Mouse (Mus musculus) cerebellum, adult 8-10 months (tissue): ENCODE results near the gene Psma6.
"Not testable (repeated sequence)": the region's sequence is repeated elsewhere in the genome, so short reads cannot be mapped to it uniquely, and the experiment has no call there.

Source experiments
- DNase-seq: peaks from one replicate; pipeline ENCODE4 v3.0.0; 2022

The Psma6 gene

GRCm38 (mm10) chr12:55384023-55384749 lies at the start of gene Psma6:
Gene Psma6, plus strand, starts transcription at chr12:55384222.
- DNase-seq: no peak

- DNase-seq: not testable (repeated sequence)
These were observed 45.5 kb upstream of the Psma6 start for GRCm38 (mm10) chr12:55338490-55338889.

GRCm38 (mm10) chr12:55343045-55343444 lies 41.0 kb upstream of the Psma6 start:
- DNase-seq: not testable (repeated sequence)

- no peak for DNase-seq
These were observed 40.0 kb upstream of the Psma6 start for GRCm38 (mm10) chr12:55343998-55344397.

- no peak for DNase-seq
These were observed 39.4 kb upstream of the Psma6 start for GRCm38 (mm10) chr12:55344583-55344982.

- no peak for DNase-seq
These were observed 30.6 kb upstream of the Psma6 start for GRCm38 (mm10) chr12:55353423-55353822.

- peak; percentile 39 for DNase-seq
These were observed 29.1 kb upstream of the Psma6 start for GRCm38 (mm10) chr12:55354904-55355303.

- DNase-seq: no peak
These were observed 26.7 kb upstream of the Psma6 start for GRCm38 (mm10) chr12:55357303-55357702.

- DNase-seq: no peak
These were observed 23.1 kb upstream of the Psma6 start for GRCm38 (mm10) chr12:55360929-55361328.

GRCm38 (mm10) chr12:55365083-55365482 lies 18.9 kb upstream of the Psma6 start:
- DNase-seq: no peak

- no peak for DNase-seq
These were observed 11.5 kb upstream of the Psma6 start for GRCm38 (mm10) chr12:55372424-55373055.

- DNase-seq: no peak
These were observed 6.9 kb upstream of the Psma6 start for GRCm38 (mm10) chr12:55376956-55377609.

- DNase-seq: no peak
These were observed 6.4 kb upstream of the Psma6 start for GRCm38 (mm10) chr12:55377610-55377980.

GRCm38 (mm10) chr12:55384826-55385225 lies 804 bp downstream of the Psma6 start:
- no peak for DNase-seq

- DNase-seq: no peak
These were observed 1.9 kb downstream of the Psma6 start for GRCm38 (mm10) chr12:55385931-55386330.

- DNase-seq: no peak
These were observed 2.4 kb downstream of the Psma6 start for GRCm38 (mm10) chr12:55386456-55386855.

GRCm38 (mm10) chr12:55387083-55387787 lies 3.2 kb downstream of the Psma6 start:
- DNase-seq: no peak

GRCm38 (mm10) chr12:55387788-55388465 lies 3.9 kb downstream of the Psma6 start:
- DNase-seq: no peak

- DNase-seq: no peak
These were observed 4.5 kb downstream of the Psma6 start for GRCm38 (mm10) chr12:55388478-55388877.

- DNase-seq: no peak
These were observed 5.4 kb downstream of the Psma6 start for GRCm38 (mm10) chr12:55389132-55390081.

GRCm38 (mm10) chr12:55392120-55392519 lies 8.1 kb downstream of the Psma6 start:
- no peak for DNase-seq
